Mouse (Mus musculus) forebrain, embryonic 13.5 days (tissue): ENCODE data around the gene Elmo3. TPM values are rescaled to one million over a fixed set of nuclear protein-coding genes. Genes with fewer than 3 reads are reported as not detected.

Source experiments
- ATAC-seq: fragments of 200-750 bp; cut with Nextera tagmentation; 2 replicates; pipeline ENCODE4 v1.8.0; 2017
- H3K27ac ChIP-seq: fragments of 300-500 bp; sonication (generic); 2 replicates; pipeline ENCODE4 v1.5.1; 2015; ENCODE audit warnings: inconsistent platforms, mild to moderate bottlenecking, moderate library complexity
- H3K27me3 ChIP-seq: fragments of 300-500 bp; sonication (generic); 2 replicates; pipeline ENCODE4 v1.6.1; 2015; ENCODE audit warnings: mild to moderate bottlenecking, inconsistent platforms
- H3K36me3 ChIP-seq: fragments of 300-500 bp; sonication (generic); 2 replicates; pipeline ENCODE4 v1.6.1; 2015; ENCODE audit warnings: mild to moderate bottlenecking, inconsistent platforms; ENCODE audit not compliant: poor library complexity, severe bottlenecking
- H3K4me1 ChIP-seq: fragments of 300-500 bp; sonication (generic); 2 replicates; pipeline ENCODE4 v1.6.1; 2015; ENCODE audit warnings: inconsistent platforms
- H3K4me2 ChIP-seq: fragments of 300-500 bp; sonication (generic); 2 replicates; pipeline ENCODE4 v1.6.1; 2015; ENCODE audit warnings: inconsistent platforms, mild to moderate bottlenecking, moderate library complexity
- H3K4me3 ChIP-seq: fragments of 300-500 bp; sonication (generic); 2 replicates; pipeline ENCODE4 v1.5.1; 2015; ENCODE audit warnings: mild to moderate bottlenecking, inconsistent platforms
- H3K9ac ChIP-seq: fragments of 300-500 bp; sonication (generic); 2 replicates; pipeline ENCODE4 v1.6.1; 2015; ENCODE audit warnings: mild to moderate bottlenecking, inconsistent platforms
- H3K9me3 ChIP-seq: fragments of 300-500 bp; sonication (generic); replicated peaks from 2 replicates; pipeline ENCODE4 v1.6.1; 2016; ENCODE audit warnings: inconsistent platforms
- WGBS: fragments of 180-500 bp; shearing (Covaris S2); methylation state at CpG from one replicate; pipeline ENCODE4 v1.1.7; 2015; 5-methylcytosine and 5-hydroxymethylcytosine counted together
- polyA plus RNA-seq: library from polyadenylated mRNA; unstranded; fragments of >200 nt; fragmentation: Nextera tagmentation; extraction: Ambion mirVana; gene quantifications from 2 replicates; pipeline ENCODE4 v1.2.1, GENCODE M21; 2015

The Elmo3 gene
- polyA plus RNA-seq, 1 experiment from 2014 or later: 0.75 TPM

- H3K27ac ChIP-seq: no peak overlapping the region
- H3K9me3 ChIP-seq: no peaks in the 10 kb centered on the region
- ATAC-seq: peak; percentile 19
- H3K9ac ChIP-seq: peak overlapping the region; percentile 50; the same call in 1 of the 2 replicates
- H3K4me2 ChIP-seq: peak overlapping the region; percentile 47
- no peak overlapping the region for H3K4me3 ChIP-seq
- peaks cover 81% of the 10 kb centered on the region for H3K36me3 ChIP-seq
- H3K27me3 ChIP-seq: no peaks in the 10 kb centered on the region
- H3K4me1 ChIP-seq: peaks cover 16% of the 10 kb centered on the region
- 62% methylated on average over 5 of the region's 5 CpGs for WGBS
Observed at GRCm38 (mm10) chr8:105306146-105306691, 818 bp downstream of the Elmo3 start.

GRCm38 (mm10) chr8:105307670-105308069, 2.3 kb downstream of the Elmo3 start:
- Histone ChIP-seq H3K9ac (no peak overlapping the region), H3K27me3 (no peaks in the 10 kb centered on the region), H3K4me2 (no peak overlapping the region), H3K4me1 (peaks cover 16% of the 10 kb centered on the region), H3K4me3 (no peak overlapping the region), H3K9me3 (no peaks in the 10 kb centered on the region), H3K27ac (no peak overlapping the region), H3K36me3 (peaks cover 81% of the 10 kb centered on the region)
- WGBS: 94% methylated on average over 13 of the region's 13 CpGs
- no peak for ATAC-seq

GRCm38 (mm10) chr8:105308428-105308827, 3.0 kb downstream of the Elmo3 start:
- Histone ChIP-seq H3K36me3 (peaks cover 81% of the 10 kb centered on the region), H3K4me1 (peaks cover 16% of the 10 kb centered on the region), H3K27me3 (no peaks in the 10 kb centered on the region), H3K9me3 (no peaks in the 10 kb centered on the region), H3K4me2 (no peak overlapping the region), H3K4me3 (no peak overlapping the region), H3K27ac (no peak overlapping the region), H3K9ac (no peak overlapping the region)
- WGBS: 95% methylated on average over 10 of the region's 10 CpGs
- ATAC-seq: no peak

GRCm38 (mm10) chr8:105309142-105309847, 3.9 kb downstream of the Elmo3 start:
- Histone ChIP-seq H3K36me3 (peaks cover 81% of the 10 kb centered on the region), H3K4me1 (peaks cover 16% of the 10 kb centered on the region), H3K4me3 (no peak overlapping the region), H3K4me2 (no peak overlapping the region), H3K27me3 (no peaks in the 10 kb centered on the region), H3K9me3 (no peaks in the 10 kb centered on the region), H3K9ac (no peak overlapping the region), H3K27ac (no peak overlapping the region)
- 86% methylated on average over 15 of the region's 15 CpGs for WGBS
- no peak for ATAC-seq

GRCm38 (mm10) chr8:105310118-105310517, 4.7 kb downstream of the Elmo3 start:
- Histone ChIP-seq H3K27me3 (no peaks in the 10 kb centered on the region), H3K4me2 (no peak overlapping the region), H3K9ac (no peak overlapping the region), H3K27ac (no peak overlapping the region), H3K9me3 (no peaks in the 10 kb centered on the region), H3K4me3 (no peak overlapping the region), H3K4me1 (peaks cover 12% of the 10 kb centered on the region), H3K36me3 (peaks cover 82% of the 10 kb centered on the region)
- ATAC-seq: no peak
- 94% methylated on average over 8 of the region's 8 CpGs for WGBS

- no peaks in the 10 kb centered on the region for H3K4me1 ChIP-seq
- H3K27me3 ChIP-seq: no peaks in the 10 kb centered on the region
- H3K4me2 ChIP-seq: no peak overlapping the region
- peaks cover 88% of the 10 kb centered on the region for H3K36me3 ChIP-seq
- no peak for ATAC-seq
- no peak overlapping the region for H3K4me3 ChIP-seq
- no peak overlapping the region for H3K9ac ChIP-seq
- WGBS: 90% methylated on average over 1 of the region's 1 CpGs
- no peak overlapping the region for H3K27ac ChIP-seq
- H3K9me3 ChIP-seq: no peaks in the 10 kb centered on the region
Observed at GRCm38 (mm10) chr8:105311718-105312117, 6.3 kb downstream of the Elmo3 start.

GRCm38 (mm10) chr8:105312891-105313481, 7.6 kb downstream of the Elmo3 start:
- Histone ChIP-seq H3K9ac (no peak overlapping the region), H3K4me2 (no peak overlapping the region), H3K4me1 (no peaks in the 10 kb centered on the region), H3K4me3 (no peak overlapping the region), H3K36me3 (peaks cover 87% of the 10 kb centered on the region), H3K27ac (no peak overlapping the region), H3K9me3 (no peaks in the 10 kb centered on the region), H3K27me3 (no peaks in the 10 kb centered on the region)
- WGBS: 92% methylated on average over 8 of the region's 8 CpGs
- ATAC-seq: no peak

GRCm38 (mm10) chr8:105313622-105314402, 8.4 kb downstream of the Elmo3 start:
- Histone ChIP-seq H3K36me3 (peaks cover 87% of the 10 kb centered on the region), H3K9me3 (no peaks in the 10 kb centered on the region), H3K4me3 (no peak overlapping the region), H3K9ac (no peak overlapping the region), H3K27me3 (no peaks in the 10 kb centered on the region), H3K4me1 (no peaks in the 10 kb centered on the region), H3K4me2 (no peak overlapping the region), H3K27ac (no peak overlapping the region)
- WGBS: 85% methylated on average over 9 of the region's 9 CpGs
- 0 out of 2 replicates have a peak, but pooled peaks have one; percentile 14 for ATAC-seq

- 90% methylated on average over 18 of the region's 18 CpGs for WGBS
- H3K36me3 ChIP-seq: peaks cover 83% of the 10 kb centered on the region
Observed at GRCm38 (mm10) chr8:105315073-105315769, 9.8 kb downstream of the Elmo3 start.

GRCm38 (mm10) chr8:105317941-105318340, 12.5 kb downstream of the Elmo3 start:
- Histone ChIP-seq H3K4me2 (no peak overlapping the region), H3K27me3 (no peaks in the 10 kb centered on the region), H3K9ac (no peak overlapping the region), H3K9me3 (no peaks in the 10 kb centered on the region), H3K36me3 (peaks cover 69% of the 10 kb centered on the region), H3K27ac (no peak overlapping the region), H3K4me1 (no peaks in the 10 kb centered on the region), H3K4me3 (no peak overlapping the region)
- 85% methylated on average over 4 of the region's 4 CpGs for WGBS
- no peak for ATAC-seq

More at GRCm38 (mm10) chr8:105315073-105315769, 9.8 kb downstream of the Elmo3 start:
- Histone ChIP-seq H3K27ac (no peak overlapping the region), H3K27me3 (no peaks in the 10 kb centered on the region), H3K4me3 (no peak overlapping the region), H3K9me3 (no peaks in the 10 kb centered on the region), H3K4me1 (no peaks in the 10 kb centered on the region), H3K4me2 (no peak overlapping the region), H3K9ac (no peak overlapping the region)
- no peak for ATAC-seq

GRCm38 (mm10) chr8:105318662-105319190, 13.3 kb downstream of the Elmo3 start:
- no peak for ATAC-seq
- Histone ChIP-seq H3K36me3 (peaks cover 63% of the 10 kb centered on the region), H3K9me3 (no peaks in the 10 kb centered on the region), H3K4me1 (no peaks in the 10 kb centered on the region), H3K27me3 (no peaks in the 10 kb centered on the region), H3K4me3 (no peak overlapping the region), H3K9ac (no peak overlapping the region), H3K27ac (no peak overlapping the region), H3K4me2 (no peak overlapping the region)
- WGBS: 86% methylated on average over 11 of the region's 11 CpGs
